Comparison of ENCODE assay signal across 19 mouse cellular contexts in the genomic region with DNA sequence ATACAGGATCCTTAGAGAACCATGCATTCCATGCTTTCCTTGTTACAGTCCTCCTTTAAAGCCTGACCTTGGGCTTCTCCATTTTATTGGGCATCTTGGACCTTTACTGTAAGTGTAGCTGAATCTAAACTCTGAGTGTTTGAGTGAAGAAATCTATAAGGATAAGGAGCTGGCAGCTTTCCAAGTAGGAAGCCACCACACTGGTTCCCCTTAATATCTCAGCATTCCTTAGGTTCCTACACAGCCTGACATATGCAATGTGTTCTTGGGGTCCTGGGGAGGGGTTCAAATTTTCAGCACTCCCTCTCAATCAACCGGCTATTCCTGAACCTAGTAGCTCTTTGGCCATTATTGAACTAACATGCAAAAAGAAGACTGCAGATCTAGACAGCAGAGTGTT.
"Had no signal": no experiment of that assay in that cellular context is flagged by ENCODE, and none has a peak within 500 bp of the region (broad histone marks: within the 10 kb centered on the region; RNA-seq: fewer than 3 reads in every experiment).

No protein-coding gene starts in this region.

- H3K4me1 ChIP-seq: lung, embryonic 15.5 days; midbrain, embryonic 10.5 days; midbrain, embryonic 12.5 days; neural tube, embryonic 13.5 days; neural tube, embryonic 15.5 days had no signal

- H3K4me2 ChIP-seq: lung, embryonic 15.5 days; midbrain, embryonic 12.5 days; neural tube, embryonic 13.5 days; neural tube, embryonic 15.5 days had no signal

- H3K4me3 ChIP-seq: lung, embryonic 15.5 days; midbrain, embryonic 10.5 days; midbrain, embryonic 12.5 days; myocyte; neural tube, embryonic 13.5 days; neural tube, embryonic 15.5 days had no signal

- DNase-seq: lung, adult 18-20 months; lung, postnatal 4 days; midbrain, embryonic 14.5 days; retina, postnatal 1 day; right cerebral cortex, adult 18-20 months; right cerebral cortex, postnatal 25 days; right cerebral cortex, postnatal 4 days; spleen, adult 18-20 months; thymus, adult 2 months; thymus, postnatal 25 days; thymus, postnatal 4 days had no signal

- H3K36me3 ChIP-seq: lung, embryonic 15.5 days; midbrain, embryonic 10.5 days; midbrain, embryonic 12.5 days; neural tube, embryonic 13.5 days; neural tube, embryonic 15.5 days had no signal

- H3K9me3 ChIP-seq: lung, embryonic 15.5 days; midbrain, embryonic 10.5 days; midbrain, embryonic 12.5 days; neural tube, embryonic 13.5 days; neural tube, embryonic 15.5 days had no signal

- H3K27me3 ChIP-seq: lung, embryonic 15.5 days; midbrain, embryonic 12.5 days; neural tube, embryonic 13.5 days; neural tube, embryonic 15.5 days had no signal

- H3K9ac ChIP-seq: liver, embryonic 14.5 days; lung, embryonic 15.5 days; midbrain, embryonic 12.5 days; neural tube, embryonic 13.5 days; neural tube, embryonic 15.5 days had no signal

- H3K27ac ChIP-seq: liver, embryonic 14.5 days; lung, embryonic 15.5 days; midbrain, embryonic 10.5 days; midbrain, embryonic 12.5 days; neural tube, embryonic 13.5 days; neural tube, embryonic 15.5 days had no signal

- ATAC-seq: midbrain, embryonic 16.5 days had no signal
